Mouse (Mus musculus) brain, embryonic 14.5 days (tissue): ENCODE measurements at regions not wholly inside any gene's neighbourhood (a gene's known extent, or its start where the extent isn't known, plus 50 kb on each side); places are given as distances from the start of the nearest gene placed in this dataset.

ENCODE experiments used
- CTCF ChIP-seq: fragments of 200-500 bp; IDR thresholded peaks from 2 replicates; pipeline ENCODE4 v1.5.1; 2012; ENCODE audit warnings: inconsistent platforms, mild to moderate bottlenecking, moderate library complexity, borderline replicate concordance; ENCODE audit not compliant: insufficient read depth, insufficient read length; ENCODE audit errors: extremely low read depth
- POLR2A ChIP-seq: fragments of 200-500 bp; IDR thresholded peaks from 2 replicates; pipeline ENCODE4 v1.6.1; 2012; ENCODE audit warnings: mild to moderate bottlenecking, inconsistent platforms, borderline replicate concordance; ENCODE audit not compliant: poor library complexity, insufficient read depth, insufficient read length, severe bottlenecking; ENCODE audit errors: extremely low read depth

GRCm38 (mm10) chr16:50063540-50063939 lies 263.2 kb downstream of the Cd47 start:
- no peak for TF ChIP-seq POLR2A
- TF ChIP-seq CTCF: no peak
